Mouse (Mus musculus) intestine, embryonic 15.5 days (tissue): ENCODE data around the gene Eif4enif1. TPM values are rescaled to one million over a fixed set of nuclear protein-coding genes. Genes with fewer than 3 reads are reported as not detected.
"Not testable (repeated sequence)": the region's sequence is repeated elsewhere in the genome, so short reads cannot be mapped to it uniquely, and the experiment has no call there.

Experiments used
- ATAC-seq: fragments of 200-750 bp; cut with Nextera tagmentation; 2 replicates; pipeline ENCODE4 v1.8.0; 2017; ENCODE audit warnings: moderate TSS enrichment, moderate library complexity
- H3K27ac ChIP-seq: fragments of 300-500 bp; sonication (generic); 2 replicates; pipeline ENCODE4 v1.5.1; 2015; ENCODE audit warnings: mild to moderate bottlenecking, inconsistent platforms
- H3K27me3 ChIP-seq: fragments of 300-500 bp; sonication (generic); replicated peaks from 2 replicates; pipeline ENCODE4 v1.6.1; 2015; ENCODE audit warnings: inconsistent platforms
- H3K36me3 ChIP-seq: fragments of 300-500 bp; sonication (generic); 2 replicates; pipeline ENCODE4 v1.6.1; 2015; ENCODE audit warnings: inconsistent platforms
- H3K4me1 ChIP-seq: fragments of 300-500 bp; sonication (generic); replicated peaks from 2 replicates; pipeline ENCODE4 v1.6.1; 2015; ENCODE audit warnings: inconsistent platforms
- H3K4me2 ChIP-seq: fragments of 300-500 bp; sonication (generic); replicated peaks from 2 replicates; pipeline ENCODE4 v1.6.1; 2015; ENCODE audit warnings: mild to moderate bottlenecking, inconsistent platforms
- H3K4me3 ChIP-seq: fragments of 300-500 bp; sonication (generic); replicated peaks from 2 replicates; pipeline ENCODE4 v1.5.1; 2015; ENCODE audit warnings: inconsistent platforms
- H3K9ac ChIP-seq: fragments of 300-500 bp; sonication (generic); 2 replicates; pipeline ENCODE4 v1.6.1; 2015; ENCODE audit warnings: inconsistent platforms
- H3K9me3 ChIP-seq: fragments of 300-500 bp; sonication (generic); 2 replicates; pipeline ENCODE4 v1.6.1; 2016; ENCODE audit warnings: inconsistent platforms
- WGBS: fragments of 180-500 bp; shearing (Covaris S2); methylation state at CpG from one replicate; pipeline ENCODE4 v1.1.7; 2015; 5-methylcytosine and 5-hydroxymethylcytosine counted together
- polyA plus RNA-seq: library from polyadenylated mRNA; unstranded; fragments of >200 nt; fragmentation: Nextera tagmentation; extraction: Ambion mirVana; gene quantifications from 2 replicates; pipeline ENCODE4 v1.2.1, GENCODE M21; 2015

Gene Eif4enif1
- polyA plus RNA-seq, 1 experiment from 2014 or later: 40.0 TPM

- 71% methylated on average over 4 of the region's 4 CpGs for WGBS
- H3K27ac ChIP-seq, H3K9me3 ChIP-seq, H3K36me3 ChIP-seq, H3K4me2 ChIP-seq, ATAC-seq, H3K9ac ChIP-seq, H3K4me1 ChIP-seq, H3K4me3 ChIP-seq, H3K27me3 ChIP-seq: not testable (repeated sequence)
Measured at GRCm38 (mm10) chr11:3167571-3168001, 34.6 kb upstream of the Eif4enif1 start.

- not testable (repeated sequence) for H3K9me3 ChIP-seq, H3K27ac ChIP-seq, H3K36me3 ChIP-seq, H3K4me3 ChIP-seq, H3K27me3 ChIP-seq, H3K9ac ChIP-seq, H3K4me1 ChIP-seq, H3K4me2 ChIP-seq
- ATAC-seq: peak; percentile 44; the same call in 1 of the 2 replicates
- WGBS: 72% methylated on average over 2 of the region's 2 CpGs
Measured at GRCm38 (mm10) chr11:3169042-3169441, 33.1 kb upstream of the Eif4enif1 start.

GRCm38 (mm10) chr11:3171931-3172330 lies 30.3 kb upstream of the Eif4enif1 start:
- not testable (repeated sequence) for H3K9me3 ChIP-seq, H3K4me1 ChIP-seq, H3K27ac ChIP-seq, H3K4me3 ChIP-seq, H3K36me3 ChIP-seq, ATAC-seq, H3K27me3 ChIP-seq, H3K9ac ChIP-seq, H3K4me2 ChIP-seq
- WGBS: 67% methylated on average over 1 of the region's 1 CpGs

GRCm38 (mm10) chr11:3172526-3172925 lies 29.7 kb upstream of the Eif4enif1 start:
- not testable (repeated sequence) for H3K4me3 ChIP-seq, H3K36me3 ChIP-seq, H3K4me2 ChIP-seq, H3K9ac ChIP-seq, ATAC-seq, H3K4me1 ChIP-seq, H3K27ac ChIP-seq, H3K9me3 ChIP-seq, H3K27me3 ChIP-seq
- 58% methylated on average over 5 of the region's 6 CpGs for WGBS

GRCm38 (mm10) chr11:3173425-3174318 lies 28.5 kb upstream of the Eif4enif1 start:
- 83% methylated on average over 11 of the region's 11 CpGs for WGBS
- ATAC-seq: peak; percentile 52

GRCm38 (mm10) chr11:3178968-3179725 lies 23.0 kb upstream of the Eif4enif1 start:
- 87% methylated on average over 6 of the region's 6 CpGs for WGBS
- not testable (repeated sequence) for H3K27me3 ChIP-seq, H3K9ac ChIP-seq, H3K4me1 ChIP-seq, H3K4me3 ChIP-seq, H3K4me2 ChIP-seq, H3K27ac ChIP-seq, H3K36me3 ChIP-seq, H3K9me3 ChIP-seq, ATAC-seq

More at GRCm38 (mm10) chr11:3173425-3174318, 28.5 kb upstream of the Eif4enif1 start:
- not testable (repeated sequence) for H3K9ac ChIP-seq, H3K4me2 ChIP-seq, H3K4me3 ChIP-seq, H3K27ac ChIP-seq, H3K4me1 ChIP-seq, H3K9me3 ChIP-seq, H3K36me3 ChIP-seq, H3K27me3 ChIP-seq

- H3K4me1 ChIP-seq, H3K9me3 ChIP-seq, H3K36me3 ChIP-seq, ATAC-seq, H3K27me3 ChIP-seq, H3K4me2 ChIP-seq, H3K4me3 ChIP-seq, H3K9ac ChIP-seq, H3K27ac ChIP-seq: not testable (repeated sequence)
- WGBS: 86% methylated on average over 7 of the region's 7 CpGs
Measured at GRCm38 (mm10) chr11:3179726-3180092, 22.5 kb upstream of the Eif4enif1 start.

GRCm38 (mm10) chr11:3180510-3181160 lies 21.6 kb upstream of the Eif4enif1 start:
- not testable (repeated sequence) for H3K4me1 ChIP-seq, H3K9me3 ChIP-seq, H3K27ac ChIP-seq, H3K9ac ChIP-seq, H3K36me3 ChIP-seq, H3K4me3 ChIP-seq, H3K27me3 ChIP-seq, H3K4me2 ChIP-seq, ATAC-seq
- WGBS: 73% methylated on average over 6 of the region's 6 CpGs

GRCm38 (mm10) chr11:3181250-3181649 lies 20.9 kb upstream of the Eif4enif1 start:
- not testable (repeated sequence) for H3K4me1 ChIP-seq, H3K27me3 ChIP-seq, H3K4me2 ChIP-seq, H3K9ac ChIP-seq, H3K27ac ChIP-seq, H3K9me3 ChIP-seq, ATAC-seq, H3K36me3 ChIP-seq, H3K4me3 ChIP-seq
- WGBS: 61% methylated on average over 4 of the region's 4 CpGs

GRCm38 (mm10) chr11:3181971-3182370 lies 20.2 kb upstream of the Eif4enif1 start:
- H3K4me3 ChIP-seq, H3K27ac ChIP-seq, H3K4me1 ChIP-seq, ATAC-seq, H3K9ac ChIP-seq, H3K9me3 ChIP-seq, H3K36me3 ChIP-seq, H3K27me3 ChIP-seq, H3K4me2 ChIP-seq: not testable (repeated sequence)
- 52% methylated on average over 1 of the region's 1 CpGs for WGBS

GRCm38 (mm10) chr11:3182707-3183106 lies 19.5 kb upstream of the Eif4enif1 start:
- H3K9me3 ChIP-seq, H3K36me3 ChIP-seq, H3K9ac ChIP-seq, H3K27me3 ChIP-seq, ATAC-seq, H3K27ac ChIP-seq, H3K4me1 ChIP-seq, H3K4me2 ChIP-seq, H3K4me3 ChIP-seq: not testable (repeated sequence)
- WGBS: 78% methylated on average over 1 of the region's 1 CpGs

GRCm38 (mm10) chr11:3193363-3193762 lies 8.8 kb upstream of the Eif4enif1 start, which contains the start of gene Sfi1:
TSS of gene Sfi1 (minus strand) at chr11:3193463.
- Histone ChIP-seq H3K36me3 (no peaks in the 10 kb centered on the region), H3K9me3 (no peaks in the 10 kb centered on the region), H3K4me3 (no peak within 1 kb of the TSS), H3K27me3 (no peaks in the 10 kb centered on the region), H3K27ac (no peak within 1 kb of the TSS), H3K9ac (no peak within 1 kb of the TSS), H3K4me1 (no peaks in the 10 kb centered on the region), H3K4me2 (no peak within 1 kb of the TSS)
- ATAC-seq: no peak
- 84% methylated on average over 25 of the region's 25 CpGs for WGBS
